Mouse (Mus musculus) kidney, embryonic 14.5 days (tissue): Measurements from ENCODE around the gene Itpk1. TPM values are rescaled to one million over a fixed set of nuclear protein-coding genes. Genes with fewer than 3 reads are reported as not detected.

Source experiments
- ATAC-seq: fragments of 200-750 bp; cut with Nextera tagmentation; 2 replicates; pipeline ENCODE4 v1.8.0; 2017; ENCODE audit warnings: moderate number of reproducible peaks, mild to moderate bottlenecking, moderate TSS enrichment, moderate library complexity; ENCODE audit not compliant: low FRiP score, low TSS enrichment
- H3K27ac ChIP-seq: fragments of 300-500 bp; sonication (generic); 2 replicates; pipeline ENCODE4 v1.5.1; 2014; ENCODE audit warnings: low read depth, mild to moderate bottlenecking, low read length, moderate library complexity, mixed read lengths
- H3K27me3 ChIP-seq: fragments of 300-500 bp; sonication (generic); 2 replicates; pipeline ENCODE4 v1.6.1; 2014; ENCODE audit warnings: mild to moderate bottlenecking, low read length; ENCODE audit not compliant: control insufficient read depth, insufficient read depth
- H3K36me3 ChIP-seq: fragments of 300-500 bp; sonication (generic); 2 replicates; pipeline ENCODE4 v1.6.1; 2014; ENCODE audit warnings: low read length, mixed read lengths; ENCODE audit not compliant: control insufficient read depth, insufficient read depth
- H3K4me1 ChIP-seq: fragments of 300-500 bp; sonication (generic); 2 replicates; pipeline ENCODE4 v1.6.1; 2014; ENCODE audit warnings: low read length, mixed read lengths; ENCODE audit not compliant: control insufficient read depth, insufficient read depth
- H3K4me2 ChIP-seq: fragments of 300-500 bp; sonication (generic); replicated peaks from 2 replicates; pipeline ENCODE4 v1.6.1; 2014; ENCODE audit warnings: low read depth, mild to moderate bottlenecking, low read length
- H3K4me3 ChIP-seq: fragments of 300-500 bp; sonication (generic); 2 replicates; pipeline ENCODE4 v1.5.1; 2014; ENCODE audit warnings: mild to moderate bottlenecking, low read length
- H3K9ac ChIP-seq: fragments of 300-500 bp; sonication (generic); 2 replicates; pipeline ENCODE4 v1.6.1; 2014; ENCODE audit warnings: low read depth, mild to moderate bottlenecking, low read length, moderate library complexity
- H3K9me3 ChIP-seq: fragments of 300-500 bp; sonication (generic); 2 replicates; pipeline ENCODE4 v1.6.1; 2016; ENCODE audit warnings: low read length; ENCODE audit not compliant: control insufficient read depth
- WGBS: fragments of 180-500 bp; shearing (Covaris S2); extraction: QIAGEN DNeasy Blood & Tissue Kit; methylation state at CpG from one replicate; pipeline ENCODE4 v1.1.7; 2014; 5-methylcytosine and 5-hydroxymethylcytosine counted together
- polyA plus RNA-seq: library from polyadenylated mRNA; unstranded; fragments of >200 nt; fragmentation: Nextera tagmentation; extraction: Ambion mirVana; gene quantifications from 2 replicates; pipeline ENCODE4 v1.2.1, GENCODE M21; 2014

The Itpk1 gene
- polyA plus RNA-seq, 1 experiment from 2014 or later = 18.4 TPM

GRCm38 (mm10) chr12:102677089-102677488, 27.6 kb downstream of the Itpk1 start:
- H3K9me3 ChIP-seq = no peaks in the 10 kb centered on the region
- no peak overlapping the region for H3K9ac ChIP-seq
- H3K27me3 ChIP-seq = no peaks in the 10 kb centered on the region
- 76% methylated on average over 3 of the region's 3 CpGs for WGBS
- no peak overlapping the region for H3K27ac ChIP-seq
- ATAC-seq = no peak
- H3K4me3 ChIP-seq = no peak overlapping the region
- peaks cover 6% of the 10 kb centered on the region; the same call in 1 of the 2 replicates for H3K4me1 ChIP-seq
- no peaks in the 10 kb centered on the region; the same call in 1 of the 2 replicates for H3K36me3 ChIP-seq
- H3K4me2 ChIP-seq = no peak overlapping the region

GRCm38 (mm10) chr12:102674556-102674955, 30.2 kb downstream of the Itpk1 start:
- no peak overlapping the region for H3K4me3 ChIP-seq
- no peak overlapping the region for H3K27ac ChIP-seq
- H3K36me3 ChIP-seq = no peaks in the 10 kb centered on the region; the same call in 1 of the 2 replicates
- no peaks in the 10 kb centered on the region for H3K9me3 ChIP-seq
- peaks cover 7% of the 10 kb centered on the region; the same call in 1 of the 2 replicates for H3K4me1 ChIP-seq
- no peak for ATAC-seq
- no peaks in the 10 kb centered on the region for H3K27me3 ChIP-seq
- 77% methylated on average over 10 of the region's 10 CpGs for WGBS
- no peak overlapping the region for H3K9ac ChIP-seq
- H3K4me2 ChIP-seq = no peak overlapping the region

GRCm38 (mm10) chr12:102674123-102674522, 30.6 kb downstream of the Itpk1 start:
- 93% methylated on average over 13 of the region's 13 CpGs for WGBS
- no peak overlapping the region for H3K9ac ChIP-seq
- no peak overlapping the region for H3K27ac ChIP-seq
- no peak for ATAC-seq
- no peaks in the 10 kb centered on the region for H3K27me3 ChIP-seq
- peaks cover 7% of the 10 kb centered on the region; the same call in 1 of the 2 replicates for H3K4me1 ChIP-seq
- no peaks in the 10 kb centered on the region for H3K9me3 ChIP-seq
- no peak overlapping the region for H3K4me2 ChIP-seq
- H3K4me3 ChIP-seq = no peak overlapping the region
- H3K36me3 ChIP-seq = no peaks in the 10 kb centered on the region; the same call in 1 of the 2 replicates

GRCm38 (mm10) chr12:102672857-102673839, 31.6 kb downstream of the Itpk1 start:
- H3K9me3 ChIP-seq = no peaks in the 10 kb centered on the region
- WGBS = 79% methylated on average over 20 of the region's 20 CpGs
- H3K4me3 ChIP-seq = no peak overlapping the region

GRCm38 (mm10) chr12:102672176-102672575, 32.6 kb downstream of the Itpk1 start:
- Histone ChIP-seq H3K4me1 (peaks cover 7% of the 10 kb centered on the region; the same call in 1 of the 2 replicates), H3K9me3 (no peaks in the 10 kb centered on the region), H3K36me3 (no peaks in the 10 kb centered on the region; the same call in 1 of the 2 replicates), H3K27ac (no peak overlapping the region), H3K9ac (no peak overlapping the region), H3K4me3 (no peak overlapping the region), H3K4me2 (no peak overlapping the region), H3K27me3 (no peaks in the 10 kb centered on the region)
- 29% methylated on average over 8 of the region's 8 CpGs for WGBS
- ATAC-seq = no peak

More at GRCm38 (mm10) chr12:102672857-102673839, 31.6 kb downstream of the Itpk1 start:
- Histone ChIP-seq H3K27me3 (no peaks in the 10 kb centered on the region), H3K4me2 (no peak overlapping the region), H3K9ac (no peak overlapping the region), H3K4me1 (peaks cover 7% of the 10 kb centered on the region; the same call in 1 of the 2 replicates), H3K27ac (no peak overlapping the region), H3K36me3 (no peaks in the 10 kb centered on the region; the same call in 1 of the 2 replicates)
- ATAC-seq = no peak

GRCm38 (mm10) chr12:102670848-102671247, 33.9 kb downstream of the Itpk1 start:
- Histone ChIP-seq H3K4me2 (no peak overlapping the region), H3K27ac (no peak overlapping the region), H3K4me1 (peaks cover 11% of the 10 kb centered on the region; the same call in 1 of the 2 replicates), H3K4me3 (no peak overlapping the region), H3K27me3 (no peaks in the 10 kb centered on the region), H3K9ac (no peak overlapping the region), H3K9me3 (no peaks in the 10 kb centered on the region), H3K36me3 (no peaks in the 10 kb centered on the region; the same call in 1 of the 2 replicates)
- ATAC-seq = no peak
- WGBS = 58% methylated on average over 8 of the region's 8 CpGs

- Histone ChIP-seq H3K9ac (no peak overlapping the region), H3K4me3 (no peak overlapping the region), H3K36me3 (no peaks in the 10 kb centered on the region), H3K9me3 (no peaks in the 10 kb centered on the region), H3K27me3 (no peaks in the 10 kb centered on the region), H3K4me2 (no peak overlapping the region), H3K27ac (no peak overlapping the region), H3K4me1 (0 out of 2 replicates have a peak, but pooled peaks cover 4% of the 10 kb centered on the region)
- ATAC-seq = peak; percentile 50; the same call in 1 of the 2 replicates
- 89% methylated on average over 10 of the region's 10 CpGs for WGBS
Observed at GRCm38 (mm10) chr12:102665465-102666202, 39.1 kb downstream of the Itpk1 start.

GRCm38 (mm10) chr12:102664052-102664448, 40.7 kb downstream of the Itpk1 start:
- no peak overlapping the region for H3K27ac ChIP-seq
- H3K4me2 ChIP-seq = no peak overlapping the region
- no peak for ATAC-seq
- H3K4me1 ChIP-seq = 0 out of 2 replicates have a peak, but pooled peaks cover 4% of the 10 kb centered on the region
- no peaks in the 10 kb centered on the region for H3K27me3 ChIP-seq
- H3K9ac ChIP-seq = no peak overlapping the region
- 94% methylated on average over 2 of the region's 2 CpGs for WGBS
- no peaks in the 10 kb centered on the region for H3K36me3 ChIP-seq
- no peak overlapping the region for H3K4me3 ChIP-seq
- H3K9me3 ChIP-seq = no peaks in the 10 kb centered on the region
